Mouse (Mus musculus) cerebellum, adult 2 months (tissue): ENCODE results near the gene Rpf2.

Source experiments
- CTCF ChIP-seq: fragments of 200-500 bp; IDR thresholded peaks from 2 replicates; pipeline ENCODE4 v1.5.1; 2011; ENCODE audit warnings: low read depth, mild to moderate bottlenecking, control low read depth, low read length, moderate library complexity, borderline replicate concordance; ENCODE audit not compliant: insufficient read depth
- POLR2A ChIP-seq: fragments of 200-500 bp; IDR thresholded peaks from 2 replicates; pipeline ENCODE4 v1.6.1; 2011; ENCODE audit warnings: low read length, control low read depth, borderline replicate concordance; ENCODE audit not compliant: insufficient read depth

DNA sequence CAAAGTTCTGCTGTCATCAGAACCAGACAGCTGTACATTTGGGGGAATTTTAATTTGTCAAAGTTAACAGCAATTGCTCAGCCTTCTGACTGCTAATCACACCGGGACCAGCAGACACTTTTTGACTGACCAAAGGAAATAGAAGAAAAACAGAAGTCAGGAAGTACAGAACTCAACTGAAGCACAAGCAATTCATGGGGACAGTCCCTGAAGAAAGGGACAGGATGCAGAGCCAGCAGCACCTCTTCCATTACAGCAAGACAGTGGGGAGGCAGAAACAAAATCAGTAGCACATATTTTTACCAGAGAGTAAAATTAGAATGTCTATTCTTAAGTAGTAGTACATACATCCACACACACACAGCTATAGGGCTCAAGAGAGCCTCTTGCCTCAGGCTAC lies 39.9 kb upstream of the Rpf2 start:
- TF ChIP-seq CTCF (no peak), POLR2A (no peak)
